Mouse (Mus musculus) cortical plate, adult 2 months (tissue): Measurements from ENCODE around the gene Sult1d1. TPM values are rescaled to one million over a fixed set of nuclear protein-coding genes. Genes with fewer than 3 reads are reported as not detected.

Source experiments
- H3K27ac ChIP-seq: fragments of 200-500 bp; 2 replicates; pipeline ENCODE4 v1.5.1; 2012; ENCODE audit warnings: low read length, control low read depth, inconsistent platforms; ENCODE audit not compliant: insufficient read depth
- H3K4me1 ChIP-seq: fragments of 200-500 bp; 2 replicates; pipeline ENCODE4 v1.6.1; 2011; ENCODE audit warnings: low read length; ENCODE audit not compliant: control insufficient read depth, insufficient read depth
- H3K4me3 ChIP-seq: fragments of 200-500 bp; 2 replicates; pipeline ENCODE4 v1.5.1; 2011; ENCODE audit warnings: mild to moderate bottlenecking, low read length, control low read depth; ENCODE audit not compliant: insufficient read depth
- CTCF ChIP-seq: fragments of 200-500 bp; IDR thresholded peaks from 2 replicates; pipeline ENCODE4 v1.5.1; 2011; ENCODE audit warnings: mild to moderate bottlenecking, control low read depth, low read length; ENCODE audit not compliant: insufficient read depth; ENCODE audit errors: extremely low read depth
- POLR2A ChIP-seq: fragments of 200-500 bp; IDR thresholded peaks from 2 replicates; pipeline ENCODE4 v1.6.1; 2011; ENCODE audit warnings: mild to moderate bottlenecking, low read length, control low read depth; ENCODE audit not compliant: insufficient read depth; ENCODE audit errors: extremely low read depth
- polyA plus RNA-seq: library from polyadenylated mRNA; depleted of rRNA; stranded (reverse); fragments of >200 nt; gene quantifications from 2 replicates; pipeline ENCODE4 v1.2.3, GENCODE M21; 2012; rRNA removed

The Sult1d1 gene
- not detected in 2 replicates for polyA plus RNA-seq

DNA sequence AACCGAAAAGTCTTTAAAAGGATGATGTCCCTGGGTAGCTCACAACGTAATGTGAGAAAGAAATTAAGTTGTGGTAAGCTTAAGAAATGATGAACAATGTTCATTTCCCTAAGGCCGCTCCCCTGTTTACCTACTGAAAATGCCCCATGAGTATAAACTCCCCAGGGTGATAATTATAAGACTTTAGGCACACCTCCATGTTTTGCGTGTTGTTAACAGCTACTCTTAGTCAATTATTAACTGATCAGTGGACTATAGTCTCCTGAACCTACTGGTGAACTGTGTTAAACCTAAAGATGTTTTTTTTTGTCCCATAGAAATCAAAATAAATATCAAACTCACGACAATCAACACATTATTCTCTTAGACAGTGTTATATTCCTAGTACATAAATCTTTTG lies at the start of gene Sult1d1:
Gene Sult1d1 (minus strand): TSS at position 183 of the 400 bp plus-strand sequence.
- Histone ChIP-seq H3K4me1 (no peaks in the 10 kb centered on the region), H3K27ac (no peak within 1 kb of the TSS), H3K4me3 (no peak within 1 kb of the TSS)
- TF ChIP-seq CTCF = no peak
- TF ChIP-seq POLR2A = no peak

- TF ChIP-seq CTCF (no peak), POLR2A (no peak)
- Histone ChIP-seq H3K27ac (no peak overlapping the region), H3K4me3 (no peak overlapping the region), H3K4me1 (no peaks in the 10 kb centered on the region)
Measured at GRCm38 (mm10) chr5:87615128-87615390, 46.2 kb upstream of the Sult1d1 start.

DNA sequence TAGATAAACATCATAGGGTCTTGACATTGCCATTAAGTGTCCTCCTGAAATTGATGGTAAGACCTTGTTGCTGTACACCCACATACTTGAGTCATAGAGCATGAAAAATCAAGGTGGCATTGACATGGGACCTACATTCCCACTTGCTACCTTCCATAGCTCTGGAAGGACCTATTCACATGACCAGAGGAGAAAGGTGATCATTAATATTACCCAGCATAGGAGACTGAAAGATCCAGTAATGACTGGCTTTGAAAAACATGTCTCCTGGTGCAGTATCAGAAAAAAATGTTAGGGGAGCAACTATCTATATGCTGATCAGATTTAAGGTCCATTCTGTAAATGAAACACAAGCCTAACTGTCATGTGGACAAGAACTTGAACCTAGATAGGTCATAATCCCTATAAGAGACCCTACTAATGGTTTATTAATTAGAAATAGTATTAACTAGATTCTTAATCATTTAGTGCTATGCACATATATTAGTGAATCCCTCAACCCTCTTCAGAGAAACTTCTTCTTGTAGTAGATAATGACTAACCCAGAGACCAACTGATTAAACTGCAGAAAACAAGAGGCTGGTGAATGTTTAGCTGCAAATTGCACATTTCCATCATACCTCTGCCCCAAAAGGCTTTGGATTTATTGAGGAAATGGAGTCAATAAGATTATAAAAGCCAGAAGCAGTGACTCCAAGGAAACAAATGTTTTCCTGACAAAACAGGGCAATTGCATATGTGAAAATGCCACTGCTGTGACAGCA lies 45.7 kb upstream of the Sult1d1 start:
- Histone ChIP-seq H3K27ac (no peak overlapping the region), H3K4me1 (no peaks in the 10 kb centered on the region), H3K4me3 (no peak overlapping the region)
- TF ChIP-seq CTCF = no peak
- TF ChIP-seq POLR2A = no peak

DNA sequence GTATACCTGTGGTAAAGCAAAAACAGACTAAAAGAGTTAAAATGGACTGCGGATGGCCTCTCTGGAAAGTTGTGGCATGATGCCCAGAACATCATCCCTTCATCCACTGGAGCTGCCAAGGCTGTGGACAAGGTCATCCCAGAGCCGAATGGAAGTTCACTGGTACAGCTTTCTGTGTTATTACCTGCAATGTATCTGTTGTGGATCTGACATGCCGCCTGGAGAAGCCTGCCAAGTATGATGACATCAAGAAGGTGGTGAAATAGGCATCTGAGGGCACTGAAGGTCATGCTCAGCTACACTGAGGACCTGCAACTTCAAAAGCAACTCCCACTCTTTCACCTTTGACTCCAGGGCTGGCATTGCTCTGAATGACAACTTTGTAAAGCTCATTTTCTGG lies 32.2 kb upstream of the Sult1d1 start:
- no peaks in the 10 kb centered on the region for H3K4me1 ChIP-seq
- no peak overlapping the region for H3K4me3 ChIP-seq
- H3K27ac ChIP-seq = no peak overlapping the region
- TF ChIP-seq POLR2A = no peak
- no peak for TF ChIP-seq CTCF

GRCm38 (mm10) chr5:87597891-87598290 lies 29.1 kb upstream of the Sult1d1 start:
- no peak for TF ChIP-seq CTCF
- TF ChIP-seq POLR2A = no peak
- H3K27ac ChIP-seq = no peak overlapping the region
- H3K4me1 ChIP-seq = no peaks in the 10 kb centered on the region
- H3K4me3 ChIP-seq = no peak overlapping the region

GRCm38 (mm10) chr5:87591494-87591893 lies 22.7 kb upstream of the Sult1d1 start, which contains the start of gene Sult1e1:
TSS of gene Sult1e1 (minus strand) at chr5:87591594.
- Histone ChIP-seq H3K4me1 (no peaks in the 10 kb centered on the region), H3K4me3 (no peak within 1 kb of the TSS), H3K27ac (no peak within 1 kb of the TSS)
- no peak for TF ChIP-seq POLR2A

DNA sequence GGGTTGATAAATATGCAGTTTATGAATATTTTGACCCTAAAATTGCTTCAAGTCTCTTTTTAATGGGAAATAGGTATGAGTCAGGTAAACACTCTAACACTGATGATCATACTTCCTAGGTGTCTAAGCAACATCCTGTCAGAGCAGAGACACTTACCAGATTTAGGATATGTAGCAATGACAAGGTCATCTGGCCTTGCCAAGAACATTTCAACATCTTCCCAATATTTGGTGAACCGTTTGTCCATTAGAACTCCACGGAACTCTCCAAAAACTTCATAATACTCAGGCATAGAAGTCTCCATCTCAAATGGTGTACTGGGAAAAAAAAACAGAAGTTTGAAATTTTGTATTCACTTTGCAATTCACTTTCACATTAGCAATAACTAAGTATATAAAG lies 21.1 kb upstream of the Sult1d1 start:
- Histone ChIP-seq H3K4me1 (no peaks in the 10 kb centered on the region), H3K4me3 (no peak overlapping the region), H3K27ac (no peak overlapping the region)
- TF ChIP-seq POLR2A (no peak), CTCF (no peak)

DNA sequence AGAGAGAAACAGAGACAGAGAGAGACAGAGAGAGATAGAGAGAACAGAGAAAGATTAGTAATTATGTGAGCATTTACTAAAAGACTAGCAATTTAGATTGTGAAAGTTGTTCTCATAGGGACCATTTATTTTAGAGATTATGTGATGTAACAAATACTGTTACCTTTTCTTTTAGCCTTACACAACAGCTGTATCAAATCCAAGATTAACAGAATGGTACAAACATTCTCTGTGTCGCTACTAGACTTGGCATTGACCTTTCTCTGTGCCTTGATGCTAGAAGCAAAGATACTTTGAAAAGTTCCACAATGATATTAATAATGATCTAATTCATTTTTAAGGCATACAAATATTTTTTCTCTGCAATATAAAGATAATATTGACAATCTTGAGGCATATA lies 11.6 kb upstream of the Sult1d1 start:
- no peak overlapping the region for H3K4me3 ChIP-seq
- H3K4me1 ChIP-seq = no peaks in the 10 kb centered on the region
- no peak for TF ChIP-seq CTCF
- TF ChIP-seq POLR2A = no peak
- H3K27ac ChIP-seq = no peak overlapping the region

DNA sequence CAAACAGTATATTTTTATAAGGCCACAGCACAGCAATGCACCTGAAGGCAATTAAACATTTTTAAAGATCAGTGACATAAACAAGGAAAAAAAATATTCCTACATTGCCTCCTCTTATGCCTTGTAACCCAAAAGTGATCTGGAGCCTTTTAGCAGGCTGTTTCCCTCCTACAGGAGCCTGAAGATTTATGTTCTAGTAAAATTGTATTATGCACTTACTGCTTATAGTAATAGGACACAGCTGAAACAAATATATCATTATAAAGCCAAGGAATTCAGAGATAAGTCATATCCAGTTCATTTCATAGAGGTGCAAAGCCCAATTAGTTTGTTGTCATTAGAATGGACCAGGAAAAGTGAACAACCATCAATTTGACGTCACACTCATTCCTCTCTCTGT lies 5.3 kb upstream of the Sult1d1 start:
- no peak for TF ChIP-seq POLR2A
- TF ChIP-seq CTCF = no peak
- no peak overlapping the region for H3K4me3 ChIP-seq
- H3K4me1 ChIP-seq = no peaks in the 10 kb centered on the region
- no peak overlapping the region for H3K27ac ChIP-seq

DNA sequence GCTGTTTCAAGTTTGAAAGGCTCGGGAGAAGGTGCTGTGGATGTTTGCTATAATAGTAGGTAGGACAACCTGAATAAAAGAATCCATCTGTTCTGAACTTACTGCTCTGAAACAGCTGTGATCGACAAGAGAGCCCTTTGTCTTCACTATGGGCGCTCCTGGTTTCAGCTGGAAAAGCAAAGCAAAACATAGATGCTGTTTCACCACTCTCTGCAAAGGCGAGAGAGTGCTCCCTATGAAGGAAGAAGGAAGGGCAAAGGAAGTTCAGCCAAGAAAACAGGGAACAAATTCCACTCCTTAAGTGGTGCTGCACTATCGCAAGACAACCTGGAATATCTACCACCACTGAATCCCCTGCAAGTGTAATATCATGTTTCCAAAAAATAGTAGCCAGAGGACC lies 4.7 kb upstream of the Sult1d1 start:
- no peak overlapping the region for H3K4me3 ChIP-seq
- H3K27ac ChIP-seq = no peak overlapping the region
- no peaks in the 10 kb centered on the region for H3K4me1 ChIP-seq
- TF ChIP-seq POLR2A = no peak
- TF ChIP-seq CTCF = no peak

- H3K4me3 ChIP-seq = no peak overlapping the region
Measured at GRCm38 (mm10) chr5:87572781-87573180, 4.0 kb upstream of the Sult1d1 start.

More at GRCm38 (mm10) chr5:87572781-87573180, 4.0 kb upstream of the Sult1d1 start:
- Histone ChIP-seq H3K27ac (no peak overlapping the region), H3K4me1 (no peaks in the 10 kb centered on the region)
- TF ChIP-seq CTCF = no peak
- no peak for TF ChIP-seq POLR2A
